Mouse (Mus musculus): ENCODE data around the gene Baiap2l1. TPM values are rescaled to one million over a fixed set of nuclear protein-coding genes. Genes with fewer than 3 reads are reported as not detected.

Gene Baiap2l1
- polyA plus RNA-seq, 1 experiment from 2014 or later, result 8.1 TPM

- Histone ChIP-seq H3K27ac (ENCODE audit: low read depth) (peak overlapping the region; percentile 58), H3K4me1 (ENCODE audit: insufficient read depth) (peaks cover 14% of the 10 kb centered on the region), H3K4me3 (ENCODE audit: low read depth, low read length) (no peak overlapping the region), H3K27me3 (ENCODE audit: insufficient read depth, low read length) (no peaks in the 10 kb centered on the region), H3K36me3 (ENCODE audit: insufficient read depth) (no peaks in the 10 kb centered on the region), H3K4me2 (no peak overlapping the region), H3K9ac (no peak overlapping the region), H3K9me3 (ENCODE audit: low read depth, low read length) (no peaks in the 10 kb centered on the region)
- peak; percentile 54 for DNase-seq
- peak; percentile 23; the same call in 1 of the 2 replicates for ATAC-seq (ENCODE audit: insufficient read depth)
- 61% methylated on average over 6 of the region's 6 CpGs for WGBS
- no peak for TF ChIP-seq CTCF (IDR thresholded peaks at IDR 0.05; ENCODE audit: low read depth)
These were observed 39.6 kb downstream of the Baiap2l1 start for GRCm38 (mm10) chr5:144318286-144318685.

- ATAC-seq (ENCODE audit: insufficient read depth), result no peak
- H3K27ac ChIP-seq (ENCODE audit: low read depth), result peak overlapping the region; percentile 58; the same call in 1 of the 2 replicates
These were observed 40.5 kb downstream of the Baiap2l1 start for GRCm38 (mm10) chr5:144317426-144317825.

GRCm38 (mm10) chr5:144316442-144316841 is 41.5 kb downstream of the Baiap2l1 start:
- no peak overlapping the region for H3K4me2 ChIP-seq
- ATAC-seq (ENCODE audit: insufficient read depth) (no peak), DNase-seq (no peak)
- H3K36me3 ChIP-seq (ENCODE audit: insufficient read depth), result no peaks in the 10 kb centered on the region
- H3K9ac ChIP-seq, result no peak overlapping the region
- H3K27me3 ChIP-seq (ENCODE audit: insufficient read depth, low read length), result no peaks in the 10 kb centered on the region
- H3K27ac ChIP-seq (ENCODE audit: low read depth), result no peak overlapping the region
- no peaks in the 10 kb centered on the region for H3K9me3 ChIP-seq (ENCODE audit: low read depth, low read length)
- no peak for TF ChIP-seq CTCF (IDR thresholded peaks at IDR 0.05; ENCODE audit: low read depth)
- 57% methylated on average over 3 of the region's 3 CpGs for WGBS
- H3K4me3 ChIP-seq (ENCODE audit: low read depth, low read length), result no peak overlapping the region
- peaks cover 16% of the 10 kb centered on the region for H3K4me1 ChIP-seq (ENCODE audit: insufficient read depth)

More at GRCm38 (mm10) chr5:144317426-144317825, 40.5 kb downstream of the Baiap2l1 start:
- Histone ChIP-seq H3K9me3 (ENCODE audit: low read depth, low read length) (no peaks in the 10 kb centered on the region), H3K9ac (no peak overlapping the region), H3K4me3 (ENCODE audit: low read depth, low read length) (no peak overlapping the region), H3K4me1 (ENCODE audit: insufficient read depth) (peaks cover 16% of the 10 kb centered on the region), H3K4me2 (no peak overlapping the region), H3K36me3 (ENCODE audit: insufficient read depth) (no peaks in the 10 kb centered on the region), H3K27me3 (ENCODE audit: insufficient read depth, low read length) (no peaks in the 10 kb centered on the region)
- DNase-seq, result peak; percentile 21
- no peak for TF ChIP-seq CTCF (IDR thresholded peaks at IDR 0.05; ENCODE audit: low read depth)
- 74% methylated on average over 8 of the region's 8 CpGs for WGBS

- no peak for TF ChIP-seq CTCF (IDR thresholded peaks at IDR 0.05; ENCODE audit: low read depth)
These were observed 43.0 kb downstream of the Baiap2l1 start for GRCm38 (mm10) chr5:144314731-144315494.

GRCm38 (mm10) chr5:144313335-144313734 is 44.6 kb downstream of the Baiap2l1 start:
- no peaks in the 10 kb centered on the region for H3K27me3 ChIP-seq (ENCODE audit: insufficient read depth, low read length)
- WGBS, result 12% methylated on average over 5 of the region's 5 CpGs
- H3K4me2 ChIP-seq, result no peak overlapping the region
- ATAC-seq (ENCODE audit: insufficient read depth) (no peak), DNase-seq (peak; percentile 18)
- H3K9me3 ChIP-seq (ENCODE audit: low read depth, low read length), result no peaks in the 10 kb centered on the region
- no peaks in the 10 kb centered on the region for H3K36me3 ChIP-seq (ENCODE audit: insufficient read depth)
- no peak overlapping the region for H3K9ac ChIP-seq
- H3K27ac ChIP-seq (ENCODE audit: low read depth), result peak overlapping the region; percentile 42; the same call in 1 of the 2 replicates
- no peak overlapping the region for H3K4me3 ChIP-seq (ENCODE audit: low read depth, low read length)
- peaks cover 16% of the 10 kb centered on the region for H3K4me1 ChIP-seq (ENCODE audit: insufficient read depth)
- no peak for TF ChIP-seq CTCF (IDR thresholded peaks at IDR 0.05; ENCODE audit: low read depth)

More at GRCm38 (mm10) chr5:144314731-144315494, 43.0 kb downstream of the Baiap2l1 start:
- Histone ChIP-seq H3K27ac (ENCODE audit: low read depth) (no peak overlapping the region), H3K36me3 (ENCODE audit: insufficient read depth) (no peaks in the 10 kb centered on the region), H3K9ac (no peak overlapping the region), H3K27me3 (ENCODE audit: insufficient read depth, low read length) (no peaks in the 10 kb centered on the region), H3K4me2 (no peak overlapping the region), H3K9me3 (ENCODE audit: low read depth, low read length) (no peaks in the 10 kb centered on the region), H3K4me3 (ENCODE audit: low read depth, low read length) (no peak overlapping the region), H3K4me1 (ENCODE audit: insufficient read depth) (peaks cover 16% of the 10 kb centered on the region)
- 76% methylated on average over 12 of the region's 12 CpGs for WGBS
- DNase-seq, result no peak
- ATAC-seq (ENCODE audit: insufficient read depth), result no peak

- no peak overlapping the region for H3K4me2 ChIP-seq
- H3K4me1 ChIP-seq (ENCODE audit: insufficient read depth), result peaks cover 16% of the 10 kb centered on the region
- TF ChIP-seq CTCF (IDR thresholded peaks at IDR 0.05; ENCODE audit: low read depth), result no peak
- no peak overlapping the region for H3K27ac ChIP-seq (ENCODE audit: low read depth)
- no peaks in the 10 kb centered on the region for H3K9me3 ChIP-seq (ENCODE audit: low read depth, low read length)
- no peak for ATAC-seq (ENCODE audit: insufficient read depth)
- no peak overlapping the region for H3K9ac ChIP-seq
- H3K27me3 ChIP-seq (ENCODE audit: insufficient read depth, low read length), result no peaks in the 10 kb centered on the region
- no peak overlapping the region for H3K4me3 ChIP-seq (ENCODE audit: low read depth, low read length)
- H3K36me3 ChIP-seq (ENCODE audit: insufficient read depth), result no peaks in the 10 kb centered on the region
- 64% methylated on average over 7 of the region's 7 CpGs for WGBS
- no peak for DNase-seq
These were observed 45.7 kb downstream of the Baiap2l1 start for GRCm38 (mm10) chr5:144312183-144312582.

- Histone ChIP-seq H3K36me3 (ENCODE audit: insufficient read depth) (no peaks in the 10 kb centered on the region), H3K4me1 (ENCODE audit: insufficient read depth) (peaks cover 8% of the 10 kb centered on the region; the same call in 1 of the 2 replicates), H3K9ac (no peak overlapping the region), H3K9me3 (ENCODE audit: low read depth, low read length) (no peaks in the 10 kb centered on the region), H3K27ac (ENCODE audit: low read depth) (no peak overlapping the region), H3K27me3 (ENCODE audit: insufficient read depth, low read length) (no peaks in the 10 kb centered on the region), H3K4me2 (no peak overlapping the region), H3K4me3 (ENCODE audit: low read depth, low read length) (no peak overlapping the region)
- no peak for ATAC-seq (ENCODE audit: insufficient read depth)
- DNase-seq, result no peak
- 75% methylated on average over 4 of the region's 4 CpGs for WGBS
- TF ChIP-seq CTCF (IDR thresholded peaks at IDR 0.05; ENCODE audit: low read depth), result no peak
These were observed 49.0 kb downstream of the Baiap2l1 start for GRCm38 (mm10) chr5:144308929-144309328.
